Mouse (Mus musculus): Measurements from ENCODE around the gene Pprc1.

Gene Pprc1

GRCm38 (mm10) chr19:46044271-46044992, at the start of gene Pprc1:
Gene Pprc1, plus strand, starts transcription at chr19:46044886.
- DNase-seq (ENCODE audit: low spot score in 2 of 2), result peak in 1 of 2 experiments; percentile 18

GRCm38 (mm10) chr19:45997365-45997764, 47.3 kb upstream of the Pprc1 start:
- no peak for DNase-seq (ENCODE audit: low spot score in 2 of 2)

DNA sequence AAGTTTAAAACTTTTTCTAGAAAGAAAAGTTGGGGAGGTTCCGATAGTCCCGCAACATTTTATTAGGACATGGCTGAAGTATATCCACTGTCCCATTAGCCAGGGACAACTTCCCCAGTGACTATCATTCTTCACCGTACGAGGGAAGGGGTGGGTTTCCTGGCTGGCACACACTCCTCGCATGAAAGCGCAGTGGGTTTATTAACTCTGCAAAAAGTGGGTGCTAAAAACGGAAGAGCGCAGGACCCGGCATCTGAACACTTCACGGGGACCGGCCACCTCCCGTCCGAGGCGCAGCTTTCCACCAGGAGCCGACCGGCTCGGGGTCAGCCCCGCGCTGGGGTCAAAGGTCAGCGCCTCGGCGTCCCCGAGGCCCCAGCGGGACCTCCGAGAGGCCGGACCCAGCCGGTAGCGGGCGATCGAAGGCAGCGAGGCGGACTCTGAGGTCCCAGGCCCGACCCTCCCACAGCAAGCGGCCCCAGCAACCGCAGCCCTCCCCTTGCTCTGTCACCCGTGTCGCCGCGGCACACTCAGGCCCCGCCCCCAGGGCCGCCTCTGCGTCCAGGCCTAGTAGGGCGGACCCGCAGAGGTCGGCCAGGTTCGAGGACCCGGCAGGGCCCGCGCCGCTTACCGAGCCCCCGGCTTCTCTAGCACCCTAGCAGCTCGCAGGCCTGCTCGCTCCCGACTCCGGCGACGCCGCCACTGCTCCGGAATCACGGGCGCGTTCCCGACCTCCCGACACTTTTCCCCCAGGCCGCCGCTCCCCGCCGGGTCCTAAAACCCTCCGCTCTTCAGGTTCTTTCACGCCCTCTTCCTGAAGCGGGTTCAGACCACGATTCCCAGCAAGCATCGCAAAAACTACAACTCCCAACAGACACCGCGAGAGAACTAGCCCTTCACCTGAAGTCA, 46.6 kb upstream of the Pprc1 start, which contains the start of gene Armh3:
Gene Armh3 (minus strand): TSS at position 704 of the 909 bp plus-strand sequence.
- peak; percentile 88 to 93 for DNase-seq (ENCODE audit: low spot score in 2 of 2)

DNA sequence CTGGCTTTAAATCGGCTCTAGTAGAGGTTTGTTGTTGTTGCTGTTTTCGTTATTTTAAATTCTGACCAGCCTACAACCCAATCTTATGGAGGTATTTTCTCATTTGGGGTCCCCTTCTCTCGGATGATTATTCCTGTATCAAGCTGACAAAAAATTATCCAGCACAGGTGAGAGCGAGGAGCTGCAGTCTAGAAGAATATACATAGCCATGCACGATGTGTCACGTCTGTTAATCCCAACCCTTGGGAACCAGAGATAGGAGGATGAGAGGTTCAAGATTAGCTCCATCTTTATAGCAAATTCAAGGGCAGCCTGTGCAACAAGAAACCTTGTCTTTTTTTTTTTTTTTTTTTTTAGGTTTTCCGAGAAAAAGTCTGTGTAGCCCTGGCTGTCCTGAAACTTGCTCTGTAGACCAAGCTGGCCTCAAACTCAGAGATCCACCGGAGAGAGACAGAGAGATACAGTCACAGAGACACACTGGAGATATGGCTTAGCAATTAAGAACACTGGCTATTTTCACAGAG, 45.9 kb upstream of the Pprc1 start:
- DNase-seq (ENCODE audit: low spot score in 2 of 2), result no peak

- DNase-seq (ENCODE audit: low spot score in 2 of 2), result no peak
Observed at GRCm38 (mm10) chr19:45999378-45999777, 45.3 kb upstream of the Pprc1 start.

DNA sequence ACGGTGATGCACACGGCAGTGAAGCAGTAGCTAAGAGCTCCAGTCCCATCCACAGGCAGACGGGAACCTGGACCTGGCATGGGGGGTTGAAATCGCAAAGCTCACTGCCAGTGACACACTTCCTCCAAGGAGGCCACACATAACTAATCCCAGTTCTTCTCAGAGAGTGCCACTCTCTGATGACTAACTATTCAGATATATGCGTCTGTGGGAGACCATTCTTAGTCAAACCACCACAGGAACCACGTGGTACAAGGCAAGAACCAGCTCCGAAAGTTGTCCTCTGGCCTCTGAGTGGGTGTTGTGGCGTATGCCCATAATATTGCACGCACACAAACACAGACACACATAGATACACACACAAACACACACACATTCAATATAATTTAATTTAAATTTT, 42.4 kb upstream of the Pprc1 start:
- DNase-seq (ENCODE audit: low spot score in 2 of 2), result no peak

DNA sequence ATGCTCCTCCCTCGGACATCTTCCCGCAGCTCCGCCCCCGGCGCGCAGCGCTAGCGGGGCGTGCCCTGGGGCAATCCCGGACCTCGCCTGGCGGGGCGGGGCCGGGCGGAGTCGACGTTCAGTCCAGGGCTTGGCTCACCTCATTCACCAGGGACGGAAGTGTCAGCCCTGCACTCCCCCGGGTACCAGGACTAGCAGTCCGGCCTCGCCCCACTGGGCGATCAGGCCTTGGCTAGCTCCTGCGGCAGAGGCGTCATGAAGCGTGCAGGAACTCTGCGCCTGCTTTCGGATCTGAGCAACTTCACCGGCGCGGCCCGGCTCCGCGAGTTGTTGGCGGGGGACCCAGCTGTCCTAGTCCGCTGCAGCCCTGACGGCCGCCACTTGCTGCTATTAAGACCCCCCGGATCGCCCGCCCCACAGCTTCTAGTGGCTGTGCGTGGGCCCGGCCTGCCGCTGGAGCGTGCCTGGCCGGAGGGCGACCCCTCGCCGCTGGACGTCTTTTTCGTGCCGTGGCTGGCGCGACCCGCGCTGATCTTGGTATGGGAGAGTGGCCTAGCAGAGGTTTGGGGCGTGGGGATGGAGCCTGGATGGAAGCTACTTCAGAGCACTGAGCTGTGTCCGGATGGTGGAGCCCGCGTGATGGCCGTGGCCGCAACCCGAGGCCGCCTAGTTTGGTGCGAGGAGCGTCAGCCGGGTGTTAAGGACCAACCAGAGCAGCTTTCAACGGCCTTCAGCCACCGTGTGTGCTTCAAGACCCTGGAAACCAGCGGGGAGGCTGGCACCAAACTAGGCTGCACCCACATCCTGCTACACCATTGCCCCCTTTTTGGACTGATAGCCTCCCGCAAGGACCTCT, 41.1 kb upstream of the Pprc1 start, which contains the start of gene Hps6:
Gene Hps6 (plus strand): TSS at position 138 of the 856 bp plus-strand sequence.
- DNase-seq (ENCODE audit: low spot score in 2 of 2), result peak; percentile 73 to 88

- no peak for DNase-seq (ENCODE audit: low spot score in 2 of 2)
Observed at GRCm38 (mm10) chr19:46004814-46005466, 39.7 kb upstream of the Pprc1 start.

DNA sequence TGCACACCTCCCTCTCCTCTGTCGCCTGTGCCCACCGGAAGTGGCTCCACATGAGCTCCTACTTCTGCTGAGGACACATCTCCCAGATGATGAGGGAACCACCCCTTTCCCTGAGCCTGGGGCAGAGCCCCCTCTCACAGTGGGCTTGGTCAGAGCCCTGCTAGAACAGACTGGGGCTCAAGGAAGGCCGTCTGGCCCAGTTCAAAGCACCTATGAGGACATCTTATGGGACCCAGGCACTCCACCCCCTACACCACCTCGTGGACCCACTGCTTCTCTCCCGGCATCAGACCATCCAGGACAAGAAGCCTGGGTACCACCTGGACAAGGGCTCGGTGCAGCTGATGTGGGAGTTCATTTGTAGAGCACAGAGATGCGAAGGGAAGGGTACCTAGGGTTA, 39.0 kb upstream of the Pprc1 start:
- no peak for DNase-seq (ENCODE audit: low spot score in 2 of 2)

GRCm38 (mm10) chr19:46014572-46015178, 30.0 kb upstream of the Pprc1 start:
- peak; percentile 79 to 91 for DNase-seq (ENCODE audit: low spot score in 2 of 2)

DNA sequence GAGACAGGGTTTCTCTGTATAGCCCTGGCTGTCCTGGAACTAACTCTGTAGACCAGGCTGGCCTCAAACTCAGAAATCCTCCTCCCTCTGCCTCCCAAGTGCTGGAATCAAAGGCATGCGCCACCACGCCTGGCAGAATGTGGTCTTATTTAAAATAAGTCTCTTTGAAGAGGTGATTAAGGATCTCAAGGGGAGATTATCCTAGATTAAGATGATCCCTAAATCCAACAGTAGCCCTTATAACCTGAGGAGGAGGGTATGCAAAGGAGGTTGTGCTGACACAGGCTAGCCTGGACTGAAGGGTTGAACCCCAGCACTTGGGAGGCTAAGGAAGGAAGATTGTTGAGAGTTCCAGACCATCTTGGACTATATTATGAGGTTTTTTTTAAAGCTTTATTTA, 28.7 kb upstream of the Pprc1 start:
- no peak for DNase-seq (ENCODE audit: low spot score in 2 of 2)

- DNase-seq (ENCODE audit: low spot score in 2 of 2), result no peak
Observed at GRCm38 (mm10) chr19:46024959-46025358, 19.7 kb upstream of the Pprc1 start.

DNA sequence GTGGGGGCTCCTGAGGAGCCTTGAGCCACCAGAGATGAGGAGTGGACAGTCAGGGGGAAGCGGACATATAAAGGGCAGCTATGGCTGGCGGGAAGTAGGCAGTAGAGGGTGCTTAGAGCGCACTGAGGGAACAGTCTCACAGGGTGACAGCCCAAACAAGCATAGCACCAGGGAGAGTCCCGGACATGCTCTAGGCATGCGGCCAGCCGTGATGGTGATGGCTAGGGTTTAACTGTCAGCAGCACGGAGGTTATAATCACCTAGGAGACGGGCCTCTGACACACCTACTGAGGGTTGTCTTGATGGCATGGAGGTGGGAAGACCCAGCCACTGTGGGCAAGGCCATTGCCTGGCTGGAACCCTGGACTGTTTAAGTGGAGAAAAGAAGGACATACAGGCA, 18.1 kb upstream of the Pprc1 start:
- DNase-seq (ENCODE audit: low spot score in 2 of 2), result no peak

DNA sequence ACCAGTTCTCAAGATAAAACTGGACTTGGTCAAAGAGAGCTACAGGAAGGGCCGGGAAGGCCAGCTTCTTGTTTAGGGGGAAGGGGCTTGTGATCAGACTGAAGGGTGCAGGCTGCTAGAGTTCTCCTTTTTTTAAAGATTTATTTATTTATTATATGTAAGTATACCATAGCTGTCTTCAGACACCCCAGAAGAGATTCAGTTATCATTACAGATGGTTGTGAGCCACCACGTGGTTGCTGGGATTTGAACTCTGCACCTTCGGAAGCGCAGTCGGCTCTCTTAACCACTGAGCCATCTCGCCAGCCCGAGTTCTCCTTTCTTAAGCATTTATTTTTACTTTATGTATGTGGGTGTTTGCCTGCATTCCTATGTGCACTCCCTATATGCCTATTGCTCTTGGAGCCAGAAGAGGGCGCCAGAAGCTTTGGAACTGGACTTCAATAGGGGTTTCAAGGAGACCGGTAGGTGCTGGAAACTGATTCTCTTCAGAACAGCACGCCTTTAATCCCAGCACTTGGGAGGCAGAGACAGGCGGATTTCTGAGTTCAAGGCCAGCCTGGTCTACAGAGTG, 15.9 kb upstream of the Pprc1 start:
- DNase-seq (ENCODE audit: low spot score in 2 of 2), result no peak

- DNase-seq (ENCODE audit: low spot score in 2 of 2), result no peak
Observed at GRCm38 (mm10) chr19:46029652-46030051, 15.0 kb upstream of the Pprc1 start.

- no peak for DNase-seq (ENCODE audit: low spot score in 2 of 2)
Observed at GRCm38 (mm10) chr19:46030196-46030983, 14.3 kb upstream of the Pprc1 start.

DNA sequence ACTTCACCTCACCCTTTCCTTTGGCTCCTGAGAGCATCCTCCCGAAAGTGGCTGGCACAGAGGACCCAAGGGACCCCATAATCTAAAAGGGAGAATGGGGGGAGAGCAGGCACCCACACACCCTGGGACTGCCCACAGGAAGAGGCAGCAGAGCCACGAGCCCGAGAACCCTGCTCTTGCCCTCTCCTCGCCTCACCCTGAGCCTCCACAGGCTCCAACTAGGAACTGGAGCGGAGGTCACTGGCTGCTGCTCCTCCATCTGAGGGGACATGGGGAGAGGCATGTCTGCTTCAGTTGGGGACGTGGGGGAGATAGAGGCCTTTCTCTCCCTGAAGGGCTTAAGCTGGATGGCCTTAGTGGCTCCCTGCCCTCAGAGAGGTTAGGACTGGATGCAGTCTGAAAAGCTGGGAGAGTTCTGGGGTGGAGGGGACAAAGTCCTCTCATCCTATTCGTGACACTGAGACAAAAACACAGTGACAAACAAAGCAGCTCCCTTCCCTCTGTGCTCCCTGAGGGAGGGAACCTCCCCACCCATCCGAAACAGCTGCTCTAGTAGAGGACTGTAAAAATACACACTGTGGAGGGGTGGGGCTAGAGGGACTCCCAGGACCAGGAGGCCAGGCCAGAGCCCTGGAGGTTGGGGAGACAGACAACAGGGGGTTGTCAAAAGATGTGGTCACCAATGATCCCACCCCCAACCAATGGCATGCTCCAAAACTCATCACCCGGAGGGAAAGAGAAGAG, 12.8 kb upstream of the Pprc1 start:
- DNase-seq (ENCODE audit: low spot score in 2 of 2), result no peak

DNA sequence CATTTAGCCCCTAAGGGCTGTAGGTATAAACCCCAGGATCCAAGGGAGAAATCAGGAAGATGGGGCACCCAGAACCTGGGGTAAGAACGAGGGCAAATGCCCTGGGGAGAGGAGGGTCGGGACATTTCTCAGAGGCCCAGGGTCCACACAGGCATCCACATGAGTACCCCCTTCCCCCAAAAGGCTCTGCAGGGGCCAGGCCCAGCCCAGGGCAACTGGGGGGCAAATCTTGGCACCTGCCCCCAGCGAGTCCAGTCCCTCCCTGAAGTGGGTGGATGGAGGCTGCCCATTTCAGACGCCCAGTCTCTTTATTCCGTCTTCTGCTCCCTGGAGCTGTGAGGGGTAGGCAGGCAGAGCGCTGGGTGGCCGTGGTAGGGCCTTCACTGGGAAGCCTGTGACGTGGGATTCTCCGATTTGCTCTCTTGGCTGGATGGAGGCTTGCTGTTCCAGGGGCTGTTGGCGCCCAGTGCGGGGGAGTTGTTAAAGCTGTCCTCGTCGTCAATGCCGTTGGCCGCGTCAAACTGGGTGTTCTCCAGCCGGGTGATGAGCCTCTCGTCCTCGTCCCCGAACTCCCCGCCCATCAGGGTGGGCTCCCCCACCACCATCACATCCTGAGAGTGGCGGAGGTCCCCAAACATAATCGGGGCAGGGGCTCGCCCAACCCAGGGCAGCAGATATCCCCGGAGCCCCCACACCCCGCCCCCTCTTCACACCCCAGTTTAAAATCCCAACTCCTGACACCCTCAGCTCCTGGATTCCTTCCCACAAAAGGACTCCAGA, 11.8 kb upstream of the Pprc1 start:
- DNase-seq (ENCODE audit: low spot score in 2 of 2), result no peak

Data from spleen, postnatal 10 days (tissue).